Mouse (Mus musculus): ENCODE results near the gene Cd19.

Gene Cd19

GRCm38 (mm10) chr7:126445104-126445815 is 30.6 kb upstream of the Cd19 start:
- H3K36me3 ChIP-seq (ENCODE audit: insufficient read depth, low read length), result peaks cover 58% of the 10 kb centered on the region
- no peaks in the 10 kb centered on the region for H3K9me3 ChIP-seq (ENCODE audit: low read length)
- H3K4me3 ChIP-seq (replicated peaks; ENCODE audit: low read length), result no peak overlapping the region
- TF ChIP-seq POU5F1 (IDR thresholded peaks at IDR 0.05; ENCODE audit: borderline replicate concordance, low read length), result no peak
- TF ChIP-seq NANOG (IDR thresholded peaks at IDR 0.05; ENCODE audit: borderline replicate concordance, low read length), result no peak
- TF ChIP-seq CTCF (conservative IDR thresholded peaks at IDR 0.05; ENCODE audit: low read length), result no peak
- H3K27me3 ChIP-seq (ENCODE audit: insufficient read depth, low read length), result no peaks in the 10 kb centered on the region
- H3K4me1 ChIP-seq (replicated peaks; ENCODE audit: low read depth, low read length), result peaks cover 37% of the 10 kb centered on the region

GRCm38 (mm10) chr7:126444536-126444935 is 29.8 kb upstream of the Cd19 start:
- H3K27me3 ChIP-seq (ENCODE audit: insufficient read depth, low read length), result no peaks in the 10 kb centered on the region
- H3K36me3 ChIP-seq (ENCODE audit: insufficient read depth, low read length), result peaks cover 64% of the 10 kb centered on the region
- no peak overlapping the region for H3K4me3 ChIP-seq (replicated peaks; ENCODE audit: low read length)
- H3K9me3 ChIP-seq (ENCODE audit: low read length), result no peaks in the 10 kb centered on the region
- H3K4me1 ChIP-seq (replicated peaks; ENCODE audit: low read depth, low read length), result peaks cover 36% of the 10 kb centered on the region
- no peak for TF ChIP-seq NANOG (IDR thresholded peaks at IDR 0.05; ENCODE audit: borderline replicate concordance, low read length)

- H3K4me1 ChIP-seq (replicated peaks; ENCODE audit: low read depth, low read length), result peaks cover 35% of the 10 kb centered on the region
Observed at GRCm38 (mm10) chr7:126443997-126444396, 29.3 kb upstream of the Cd19 start.

GRCm38 (mm10) chr7:126440134-126440533 is 25.4 kb upstream of the Cd19 start:
- Histone ChIP-seq H3K4me3 (replicated peaks; ENCODE audit: low read length) (no peak overlapping the region), H3K27me3 (ENCODE audit: insufficient read depth, low read length) (no peaks in the 10 kb centered on the region), H3K4me1 (replicated peaks; ENCODE audit: low read depth, low read length) (peaks cover 44% of the 10 kb centered on the region), H3K9me3 (ENCODE audit: low read length) (no peaks in the 10 kb centered on the region), H3K36me3 (ENCODE audit: insufficient read depth, low read length) (peaks cover 59% of the 10 kb centered on the region)
- TF ChIP-seq NANOG (IDR thresholded peaks at IDR 0.05; ENCODE audit: borderline replicate concordance, low read length), result no peak
- TF ChIP-seq POU5F1 (IDR thresholded peaks at IDR 0.05; ENCODE audit: borderline replicate concordance, low read length), result no peak
- no peak for TF ChIP-seq CTCF (conservative IDR thresholded peaks at IDR 0.05; ENCODE audit: low read length)

More at GRCm38 (mm10) chr7:126443997-126444396, 29.3 kb upstream of the Cd19 start:
- TF ChIP-seq POU5F1 (IDR thresholded peaks at IDR 0.05; ENCODE audit: borderline replicate concordance, low read length) (no peak), CTCF (conservative IDR thresholded peaks at IDR 0.05; ENCODE audit: low read length) (no peak), NANOG (IDR thresholded peaks at IDR 0.05; ENCODE audit: borderline replicate concordance, low read length) (no peak)
- H3K4me3 ChIP-seq (replicated peaks; ENCODE audit: low read length), result no peak overlapping the region
- H3K9me3 ChIP-seq (ENCODE audit: low read length), result no peaks in the 10 kb centered on the region
- H3K36me3 ChIP-seq (ENCODE audit: insufficient read depth, low read length), result peaks cover 64% of the 10 kb centered on the region
- H3K27me3 ChIP-seq (ENCODE audit: insufficient read depth, low read length), result no peaks in the 10 kb centered on the region

- H3K9me3 ChIP-seq (ENCODE audit: low read length), result no peaks in the 10 kb centered on the region
- H3K4me3 ChIP-seq (replicated peaks; ENCODE audit: low read length), result no peak overlapping the region
- peaks cover 49% of the 10 kb centered on the region for H3K4me1 ChIP-seq (replicated peaks; ENCODE audit: low read depth, low read length)
- no peaks in the 10 kb centered on the region for H3K27me3 ChIP-seq (ENCODE audit: insufficient read depth, low read length)
- no peak for TF ChIP-seq POU5F1 (IDR thresholded peaks at IDR 0.05; ENCODE audit: borderline replicate concordance, low read length)
- TF ChIP-seq CTCF (conservative IDR thresholded peaks at IDR 0.05; ENCODE audit: low read length), result peak; percentile 94
- peaks cover 60% of the 10 kb centered on the region for H3K36me3 ChIP-seq (ENCODE audit: insufficient read depth, low read length)
Observed at GRCm38 (mm10) chr7:126436851-126437250, 22.2 kb upstream of the Cd19 start.

- Histone ChIP-seq H3K4me1 (replicated peaks; ENCODE audit: low read depth, low read length) (peaks cover 49% of the 10 kb centered on the region), H3K27me3 (ENCODE audit: insufficient read depth, low read length) (no peaks in the 10 kb centered on the region), H3K4me3 (replicated peaks; ENCODE audit: low read length) (peak overlapping the region; percentile 41), H3K36me3 (ENCODE audit: insufficient read depth, low read length) (peaks cover 61% of the 10 kb centered on the region), H3K9me3 (ENCODE audit: low read length) (no peaks in the 10 kb centered on the region)
- TF ChIP-seq POU5F1 (IDR thresholded peaks at IDR 0.05; ENCODE audit: borderline replicate concordance, low read length), result no peak
- 0 out of 2 replicates have a peak, but pooled peaks have one; percentile 12 for TF ChIP-seq NANOG (IDR thresholded peaks at IDR 0.05; ENCODE audit: borderline replicate concordance, low read length)
- TF ChIP-seq CTCF (conservative IDR thresholded peaks at IDR 0.05; ENCODE audit: low read length), result no peak
Observed at GRCm38 (mm10) chr7:126435801-126436200, 21.1 kb upstream of the Cd19 start.

GRCm38 (mm10) chr7:126434726-126435125 is 20.0 kb upstream of the Cd19 start:
- no peaks in the 10 kb centered on the region for H3K27me3 ChIP-seq (ENCODE audit: insufficient read depth, low read length)
- no peaks in the 10 kb centered on the region for H3K9me3 ChIP-seq (ENCODE audit: low read length)
- no peak for TF ChIP-seq NANOG (IDR thresholded peaks at IDR 0.05; ENCODE audit: borderline replicate concordance, low read length)
- TF ChIP-seq POU5F1 (IDR thresholded peaks at IDR 0.05; ENCODE audit: borderline replicate concordance, low read length), result no peak
- no peak for TF ChIP-seq CTCF (conservative IDR thresholded peaks at IDR 0.05; ENCODE audit: low read length)
- peaks cover 63% of the 10 kb centered on the region for H3K36me3 ChIP-seq (ENCODE audit: insufficient read depth, low read length)
- H3K4me1 ChIP-seq (replicated peaks; ENCODE audit: low read depth, low read length), result peaks cover 49% of the 10 kb centered on the region
- H3K4me3 ChIP-seq (replicated peaks; ENCODE audit: low read length), result no peak overlapping the region

- Histone ChIP-seq H3K36me3 (ENCODE audit: insufficient read depth, low read length) (peaks cover 51% of the 10 kb centered on the region), H3K4me1 (replicated peaks; ENCODE audit: low read depth, low read length) (peaks cover 32% of the 10 kb centered on the region), H3K4me3 (replicated peaks; ENCODE audit: low read length) (no peak overlapping the region; the same call in 1 of the 2 replicates), H3K9me3 (ENCODE audit: low read length) (no peaks in the 10 kb centered on the region), H3K27me3 (ENCODE audit: insufficient read depth, low read length) (peaks cover 8% of the 10 kb centered on the region)
- TF ChIP-seq NANOG (IDR thresholded peaks at IDR 0.05; ENCODE audit: borderline replicate concordance, low read length) (no peak), POU5F1 (IDR thresholded peaks at IDR 0.05; ENCODE audit: borderline replicate concordance, low read length) (no peak), CTCF (conservative IDR thresholded peaks at IDR 0.05; ENCODE audit: low read length) (no peak)
Observed at GRCm38 (mm10) chr7:126430167-126430566, 15.5 kb upstream of the Cd19 start.

- no peak for TF ChIP-seq NANOG (IDR thresholded peaks at IDR 0.05; ENCODE audit: borderline replicate concordance, low read length)
- no peak for TF ChIP-seq POU5F1 (IDR thresholded peaks at IDR 0.05; ENCODE audit: borderline replicate concordance, low read length)
- TF ChIP-seq CTCF (conservative IDR thresholded peaks at IDR 0.05; ENCODE audit: low read length), result no peak
- peaks cover 8% of the 10 kb centered on the region for H3K27me3 ChIP-seq (ENCODE audit: insufficient read depth, low read length)
- peak overlapping the region; percentile 86 for H3K4me3 ChIP-seq (replicated peaks; ENCODE audit: low read length)
- no peaks in the 10 kb centered on the region for H3K9me3 ChIP-seq (ENCODE audit: low read length)
- H3K4me1 ChIP-seq (replicated peaks; ENCODE audit: low read depth, low read length), result peaks cover 26% of the 10 kb centered on the region
- peaks cover 46% of the 10 kb centered on the region for H3K36me3 ChIP-seq (ENCODE audit: insufficient read depth, low read length)
Observed at GRCm38 (mm10) chr7:126429503-126429898, 14.8 kb upstream of the Cd19 start.

All from E14TG2a.4 (cell line).